Mouse (Mus musculus) thymus, adult 2 months (tissue): ENCODE measurements around the gene Syngr3.

Experiments used
- CTCF ChIP-seq: fragments of 200-500 bp; IDR thresholded peaks from 2 replicates; pipeline ENCODE4 v1.5.1; 2012; ENCODE audit warnings: mild to moderate bottlenecking, control low read depth, low read length, moderate library complexity, borderline replicate concordance; ENCODE audit not compliant: control insufficient read depth, poor library complexity, insufficient read depth; ENCODE audit errors: extremely low read depth
- POLR2A ChIP-seq: fragments of 200-500 bp; IDR thresholded peaks from 2 replicates; pipeline ENCODE4 v1.6.1; 2012; ENCODE audit warnings: mild to moderate bottlenecking, low read length, control low read depth, moderate library complexity; ENCODE audit not compliant: control insufficient read depth, poor library complexity, insufficient read depth; ENCODE audit errors: extremely low read depth

DNA sequence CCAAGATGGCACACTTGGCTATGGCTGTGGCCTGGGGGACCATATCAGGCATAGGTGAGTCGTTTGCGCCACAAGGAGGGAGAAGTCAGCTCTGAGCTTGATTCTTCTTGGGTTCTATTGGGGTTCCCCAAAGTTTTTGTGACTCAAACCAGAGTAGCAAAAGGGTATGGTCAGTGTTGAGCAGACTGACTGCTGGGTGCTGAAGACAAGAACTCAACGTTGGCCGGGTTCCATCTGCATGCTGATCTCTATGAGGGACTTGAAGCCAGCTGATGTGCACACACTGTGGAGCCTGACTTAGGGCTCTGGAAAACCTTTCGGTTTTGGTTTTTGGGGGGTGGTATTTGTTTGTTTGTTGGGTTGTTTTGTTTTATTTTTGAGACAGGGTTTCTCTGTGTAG is 54.1 kb downstream of the Syngr3 start:
- no peak for TF ChIP-seq CTCF
- TF ChIP-seq POLR2A: no peak
